Mouse (Mus musculus): ENCODE data around the gene Dapk2. TPM values are rescaled to one million over a fixed set of nuclear protein-coding genes. Genes with fewer than 3 reads are reported as not detected.

The Dapk2 gene
- polyA plus RNA-seq, 1 experiment, result not detected

DNA sequence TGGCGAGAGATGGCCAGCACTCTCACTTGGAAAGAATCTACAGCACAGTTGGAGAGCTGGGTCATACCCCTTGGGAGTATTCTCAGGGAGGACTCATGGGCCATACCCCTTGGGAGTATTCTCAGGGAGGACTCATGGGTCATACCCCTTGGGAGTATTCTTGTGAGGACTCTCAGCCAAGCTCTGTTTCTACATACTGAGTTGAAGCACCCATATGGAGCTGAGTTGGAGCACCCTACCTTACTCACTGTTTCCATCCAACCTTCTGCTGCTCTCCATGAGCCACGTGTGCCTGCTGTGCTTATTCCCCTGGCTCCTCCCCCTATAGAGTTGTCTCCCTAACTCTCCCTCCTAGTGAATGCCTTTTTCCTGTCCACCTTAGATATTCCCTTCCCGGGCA lies 148.4 kb downstream of the Dapk2 start:
- Histone ChIP-seq H3K27ac (ENCODE audit: insufficient read depth, low read depth, low read length) (peak overlapping the region; percentile 94; the same call in 1 of the 2 replicates), H3K4me3 (ENCODE audit: insufficient read depth, low read depth, low read length) (no peak overlapping the region), H3K4me1 (ENCODE audit: control insufficient read depth, insufficient read depth, low read length) (peaks cover 10% of the 10 kb centered on the region)
- TF ChIP-seq POLR2A (IDR thresholded peaks at IDR 0.05; ENCODE audit: insufficient read depth, low read depth, low read length), result no peak
- no peak for TF ChIP-seq CTCF (IDR thresholded peaks at IDR 0.05; ENCODE audit: insufficient read depth, low read depth, low read length)
- WGBS, result 81% methylated on average over 3 of the region's 3 CpGs

DNA sequence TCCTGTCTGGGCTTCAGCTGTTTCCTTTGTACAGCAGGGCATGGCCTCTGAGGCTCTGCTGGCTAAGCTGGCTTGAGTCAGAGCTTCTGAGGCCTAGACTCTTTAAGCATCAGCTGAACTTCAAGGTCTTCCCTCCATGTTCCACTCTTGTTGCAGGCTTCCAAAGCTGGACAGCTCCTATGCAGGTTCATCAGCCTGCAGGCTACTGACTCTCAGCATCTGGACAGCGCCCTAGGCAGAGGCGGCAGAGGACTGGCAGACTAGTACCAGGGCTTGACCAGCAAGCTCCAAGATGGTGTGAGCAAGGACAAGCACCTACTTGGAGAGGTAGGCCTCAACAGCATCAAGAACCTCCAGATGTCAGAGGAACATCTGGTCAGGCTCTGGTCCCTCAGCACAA lies 149.3 kb downstream of the Dapk2 start:
- 71% methylated on average over 2 of the region's 2 CpGs for WGBS

GRCm38 (mm10) chr9:66308741-66309140 lies 150.7 kb downstream of the Dapk2 start:
- H3K4me1 ChIP-seq (ENCODE audit: control insufficient read depth, insufficient read depth, low read length), result peaks cover 13% of the 10 kb centered on the region
- 74% methylated on average over 4 of the region's 4 CpGs for whole genome bisulfite sequencing
- TF ChIP-seq CTCF (IDR thresholded peaks at IDR 0.05; ENCODE audit: insufficient read depth, low read depth, low read length) (no peak), POLR2A (IDR thresholded peaks at IDR 0.05; ENCODE audit: insufficient read depth, low read depth, low read length) (no peak)
- H3K27ac ChIP-seq (ENCODE audit: insufficient read depth, low read depth, low read length), result no peak overlapping the region
- no peak overlapping the region for H3K4me3 ChIP-seq (ENCODE audit: insufficient read depth, low read depth, low read length)

More for the DNA sequence above, 149.3 kb downstream of the Dapk2 start:
- TF ChIP-seq POLR2A (IDR thresholded peaks at IDR 0.05; ENCODE audit: insufficient read depth, low read depth, low read length) (no peak), CTCF (IDR thresholded peaks at IDR 0.05; ENCODE audit: insufficient read depth, low read depth, low read length) (no peak)
- peaks cover 13% of the 10 kb centered on the region for H3K4me1 ChIP-seq (ENCODE audit: control insufficient read depth, insufficient read depth, low read length)
- no peak overlapping the region for H3K27ac ChIP-seq (ENCODE audit: insufficient read depth, low read depth, low read length)
- H3K4me3 ChIP-seq (ENCODE audit: insufficient read depth, low read depth, low read length), result no peak overlapping the region

GRCm38 (mm10) chr9:66311458-66311857 lies 153.4 kb downstream of the Dapk2 start:
- H3K27ac ChIP-seq (ENCODE audit: insufficient read depth, low read depth, low read length), result no peak overlapping the region
- peaks cover 9% of the 10 kb centered on the region for H3K4me1 ChIP-seq (ENCODE audit: control insufficient read depth, insufficient read depth, low read length)
- H3K4me3 ChIP-seq (ENCODE audit: insufficient read depth, low read depth, low read length), result no peak overlapping the region
- 57% methylated on average over 3 of the region's 3 CpGs for WGBS
- TF ChIP-seq POLR2A (IDR thresholded peaks at IDR 0.05; ENCODE audit: insufficient read depth, low read depth, low read length) (no peak), CTCF (IDR thresholded peaks at IDR 0.05; ENCODE audit: insufficient read depth, low read depth, low read length) (no peak)

- Histone ChIP-seq H3K4me3 (ENCODE audit: insufficient read depth, low read depth, low read length) (no peak overlapping the region), H3K27ac (ENCODE audit: insufficient read depth, low read depth, low read length) (peak overlapping the region; percentile 40), H3K4me1 (ENCODE audit: control insufficient read depth, insufficient read depth, low read length) (peaks cover 7% of the 10 kb centered on the region)
- TF ChIP-seq CTCF (IDR thresholded peaks at IDR 0.05; ENCODE audit: insufficient read depth, low read depth, low read length), result no peak
- TF ChIP-seq POLR2A (IDR thresholded peaks at IDR 0.05; ENCODE audit: insufficient read depth, low read depth, low read length), result no peak
- WGBS, result 25% methylated on average over 2 of the region's 2 CpGs
Measured at GRCm38 (mm10) chr9:66316603-66317002, 158.6 kb downstream of the Dapk2 start.

Other genes with a start within 250 kb of the Dapk2 start
- gene Trip4, start 249.4 kb upstream of the Dapk2 start, polyA plus RNA-seq (2012; ENCODE audit: insufficient read depth, insufficient read length, low replicate concordance, missing spikeins), result 109 TPM in 1 of 2 replicates, not detected in the other
- gene Csnk1g1, start 249.3 kb upstream of the Dapk2 start, polyA plus RNA-seq (2012; ENCODE audit: insufficient read depth, insufficient read length, low replicate concordance, missing spikeins), result 103 TPM in 1 of 2 replicates, not detected in the other
- gene Ppib, start 98.0 kb upstream of the Dapk2 start, polyA plus RNA-seq (2012; ENCODE audit: insufficient read depth, insufficient read length, low replicate concordance, missing spikeins), result not detected in 2 replicates
- not detected in 2 replicates for gene Snx22, start 88.5 kb upstream of the Dapk2 start, polyA plus RNA-seq (2012; ENCODE audit: insufficient read depth, insufficient read length, low replicate concordance, missing spikeins)
- not detected in 2 replicates for gene Snx1, start 31.6 kb upstream of the Dapk2 start, polyA plus RNA-seq (2012; ENCODE audit: insufficient read depth, insufficient read length, low replicate concordance, missing spikeins)
- gene Ciao2a, start 31.6 kb upstream of the Dapk2 start, polyA plus RNA-seq (2012; ENCODE audit: insufficient read depth, insufficient read length, low replicate concordance, missing spikeins), result not detected in 2 replicates
- 148 and 162 TPM in 2 replicates for gene Herc1, start 192.2 kb downstream of the Dapk2 start, polyA plus RNA-seq (2012; ENCODE audit: insufficient read depth, insufficient read length, low replicate concordance, missing spikeins)

All from olfactory bulb, adult 2 months (tissue).